ENCODE assay signal across 13 mouse cellular contexts in the genomic region with DNA sequence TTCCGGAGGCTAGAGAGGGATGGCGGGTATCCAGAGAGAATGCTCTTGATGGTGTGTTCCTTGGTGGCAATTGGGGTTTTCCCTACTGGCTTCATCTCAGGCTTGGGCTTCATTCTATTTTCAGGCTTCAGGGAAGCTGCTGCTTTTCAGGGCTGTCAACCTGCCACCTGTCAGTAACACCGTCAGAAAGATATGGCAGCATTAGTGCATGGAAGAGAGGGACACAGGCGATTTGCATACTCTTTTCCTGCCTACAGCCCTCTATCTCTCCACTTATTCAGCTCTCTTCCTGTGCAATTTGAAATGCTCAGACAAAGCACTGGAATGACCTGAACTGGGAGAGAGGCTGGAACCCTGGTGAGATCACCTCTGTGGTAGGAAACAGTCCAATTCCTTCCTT.
"Had no signal": no experiment of that assay in that cellular context is flagged by ENCODE, and none has a peak within 500 bp of the region (broad histone marks: within the 10 kb centered on the region; RNA-seq: fewer than 3 reads in every experiment).

No protein-coding gene starts in this region.

- H3K4me1 ChIP-seq: stomach, embryonic 15.5 days had no signal

- H3K27ac ChIP-seq: left cerebral cortex, adult 2 months; limb, embryonic 10.5 days; liver, embryonic 15.5 days; midbrain, embryonic 13.5 days; neural tube, embryonic 13.5 days; stomach, embryonic 15.5 days had no signal

- H3K9ac ChIP-seq: liver, embryonic 15.5 days; midbrain, embryonic 13.5 days; neural tube, embryonic 13.5 days; stomach, embryonic 15.5 days had no signal

- ATAC-seq: lung, postnatal 0 days; midbrain, embryonic 13.5 days had no signal

- DNase-seq: kidney, postnatal 14 days; lung, adult 2 months; lung, postnatal 36 days; right cerebral cortex, postnatal 14 days; thymus, postnatal 36 days had no signal

- H3K27me3 ChIP-seq: liver, embryonic 15.5 days; midbrain, embryonic 13.5 days; neural tube, embryonic 13.5 days; stomach, embryonic 15.5 days had no signal

- H3K4me2 ChIP-seq: liver, embryonic 11.5 days; liver, embryonic 15.5 days; midbrain, embryonic 13.5 days; neural tube, embryonic 13.5 days; stomach, embryonic 15.5 days had no signal

- H3K36me3 ChIP-seq: liver, embryonic 15.5 days; midbrain, embryonic 13.5 days; neural tube, embryonic 13.5 days; stomach, embryonic 15.5 days had no signal

- H3K9me3 ChIP-seq: limb, embryonic 10.5 days; liver, embryonic 15.5 days; midbrain, embryonic 13.5 days; neural tube, embryonic 13.5 days; stomach, embryonic 15.5 days had no signal

- H3K4me3 ChIP-seq: left cerebral cortex, adult 2 months; limb, embryonic 10.5 days; liver, embryonic 15.5 days; midbrain, embryonic 13.5 days; neural tube, embryonic 13.5 days; stomach, embryonic 15.5 days had no signal
